Mouse (Mus musculus) hindbrain, embryonic 15.5 days (tissue): ENCODE data around the gene Pou2f3. TPM values are rescaled to one million over a fixed set of nuclear protein-coding genes. Genes with fewer than 3 reads are reported as not detected.

Experiments
- ATAC-seq: fragments of 200-750 bp; cut with Nextera tagmentation; 2 replicates; pipeline ENCODE4 v1.8.0; 2017; ENCODE audit warnings: low read depth, moderate number of reproducible peaks, moderate TSS enrichment; ENCODE audit not compliant: low FRiP score
- H3K27ac ChIP-seq: fragments of 300-500 bp; sonication (generic); replicated peaks from 2 replicates; pipeline ENCODE4 v1.5.1; 2015; ENCODE audit warnings: mild to moderate bottlenecking, inconsistent platforms
- H3K27me3 ChIP-seq: fragments of 300-500 bp; sonication (generic); 2 replicates; pipeline ENCODE4 v1.6.1; 2015; ENCODE audit warnings: control low read depth, inconsistent platforms
- H3K36me3 ChIP-seq: fragments of 300-500 bp; sonication (generic); 2 replicates; pipeline ENCODE4 v1.6.1; 2015; ENCODE audit warnings: control low read depth, inconsistent platforms
- H3K4me1 ChIP-seq: fragments of 300-500 bp; sonication (generic); replicated peaks from 2 replicates; pipeline ENCODE4 v1.6.1; 2015; ENCODE audit warnings: control low read depth, inconsistent platforms
- H3K4me2 ChIP-seq: fragments of 300-500 bp; sonication (generic); 2 replicates; pipeline ENCODE4 v1.6.1; 2015; ENCODE audit warnings: moderate library complexity, mild to moderate bottlenecking, inconsistent platforms
- H3K4me3 ChIP-seq: fragments of 300-500 bp; sonication (generic); 2 replicates; pipeline ENCODE4 v1.5.1; 2015; ENCODE audit warnings: mild to moderate bottlenecking, inconsistent platforms
- H3K9ac ChIP-seq: fragments of 300-500 bp; sonication (generic); 2 replicates; pipeline ENCODE4 v1.6.1; 2015; ENCODE audit warnings: inconsistent platforms
- H3K9me3 ChIP-seq: fragments of 300-500 bp; sonication (generic); 2 replicates; pipeline ENCODE4 v1.6.1; 2016; ENCODE audit warnings: control low read depth, inconsistent platforms
- WGBS: fragments of 180-500 bp; shearing (Covaris S2); methylation state at CpG from one replicate; pipeline ENCODE4 v1.1.7; 2015; 5-methylcytosine and 5-hydroxymethylcytosine counted together
- polyA plus RNA-seq: library from polyadenylated mRNA; unstranded; fragments of >200 nt; fragmentation: Nextera tagmentation; extraction: Ambion mirVana; gene quantifications from 2 replicates; pipeline ENCODE4 v1.2.1, GENCODE M21; 2015

The Pou2f3 gene
- polyA plus RNA-seq, 1 experiment from 2014 or later, result 0.05 TPM

- Histone ChIP-seq H3K9me3 (no peaks in the 10 kb centered on the region), H3K27ac (peak overlapping the region; percentile 90), H3K4me3 (peak overlapping the region; percentile 94), H3K9ac (peak overlapping the region; percentile 89), H3K36me3 (peaks cover 10% of the 10 kb centered on the region), H3K4me2 (peak overlapping the region; percentile 83), H3K4me1 (peaks cover 42% of the 10 kb centered on the region), H3K27me3 (no peaks in the 10 kb centered on the region)
- peak; percentile 44; the same call in 1 of the 2 replicates for ATAC-seq
- WGBS, result 16% methylated on average over 22 of the region's 22 CpGs
These were observed 103.6 kb downstream of the Pou2f3 start for GRCm38 (mm10) chr9:43106426-43107186.

GRCm38 (mm10) chr9:43105664-43106361 is 104.4 kb downstream of the Pou2f3 start:
- Histone ChIP-seq H3K36me3 (peaks cover 6% of the 10 kb centered on the region; the same call in 1 of the 2 replicates), H3K9ac (peak overlapping the region; percentile 89), H3K27ac (peak overlapping the region; percentile 90), H3K4me2 (peak overlapping the region; percentile 83), H3K9me3 (no peaks in the 10 kb centered on the region), H3K27me3 (no peaks in the 10 kb centered on the region), H3K4me3 (peak overlapping the region; percentile 94), H3K4me1 (peaks cover 42% of the 10 kb centered on the region)
- peak; percentile 84 for ATAC-seq
- under 1% methylated on average over 85 of the region's 91 CpGs for WGBS

- no peaks in the 10 kb centered on the region for H3K9me3 ChIP-seq
- peak; percentile 19; the same call in 1 of the 2 replicates for ATAC-seq
- H3K27ac ChIP-seq, result peak overlapping the region; percentile 90
- H3K4me2 ChIP-seq, result peak overlapping the region; percentile 83
- H3K4me3 ChIP-seq, result peak overlapping the region; percentile 94
- peak overlapping the region; percentile 89 for H3K9ac ChIP-seq
- WGBS, result under 1% methylated on average over 40 of the region's 40 CpGs
- peaks cover 43% of the 10 kb centered on the region for H3K4me1 ChIP-seq
- H3K27me3 ChIP-seq, result no peaks in the 10 kb centered on the region
- peaks cover 1% of the 10 kb centered on the region; the same call in 1 of the 2 replicates for H3K36me3 ChIP-seq
These were observed 105.1 kb downstream of the Pou2f3 start for GRCm38 (mm10) chr9:43104873-43105663.

GRCm38 (mm10) chr9:43104526-43104872 is 105.7 kb downstream of the Pou2f3 start:
- peak overlapping the region; percentile 89 for H3K9ac ChIP-seq
- H3K4me3 ChIP-seq, result peak overlapping the region; percentile 94
- WGBS, result 2% methylated on average over 4 of the region's 4 CpGs
- no peaks in the 10 kb centered on the region; the same call in 1 of the 2 replicates for H3K36me3 ChIP-seq
- H3K9me3 ChIP-seq, result no peaks in the 10 kb centered on the region
- ATAC-seq, result no peak
- H3K4me2 ChIP-seq, result peak overlapping the region; percentile 83
- peaks cover 45% of the 10 kb centered on the region for H3K4me1 ChIP-seq
- H3K27me3 ChIP-seq, result no peaks in the 10 kb centered on the region
- H3K27ac ChIP-seq, result no peak overlapping the region

GRCm38 (mm10) chr9:43103675-43104299 is 106.4 kb downstream of the Pou2f3 start:
- WGBS, result 34% methylated on average over 4 of the region's 4 CpGs
- Histone ChIP-seq H3K9me3 (no peaks in the 10 kb centered on the region), H3K36me3 (no peaks in the 10 kb centered on the region), H3K9ac (no peak overlapping the region), H3K4me2 (peak overlapping the region; percentile 83), H3K4me3 (peak overlapping the region; percentile 94), H3K27me3 (no peaks in the 10 kb centered on the region), H3K4me1 (peaks cover 47% of the 10 kb centered on the region), H3K27ac (no peak overlapping the region)
- no peak for ATAC-seq

GRCm38 (mm10) chr9:43102931-43103330 is 107.2 kb downstream of the Pou2f3 start:
- Histone ChIP-seq H3K27me3 (no peaks in the 10 kb centered on the region), H3K4me1 (peaks cover 49% of the 10 kb centered on the region), H3K36me3 (no peaks in the 10 kb centered on the region), H3K27ac (no peak overlapping the region), H3K9ac (0 out of 2 replicates have a peak overlapping the region, but pooled peaks have one; percentile 1), H3K4me3 (no peak overlapping the region), H3K9me3 (no peaks in the 10 kb centered on the region), H3K4me2 (peak overlapping the region; percentile 83)
- no peak for ATAC-seq
- 83% methylated on average over 2 of the region's 2 CpGs for WGBS

GRCm38 (mm10) chr9:43101936-43102595 is 108.1 kb downstream of the Pou2f3 start:
- H3K27ac ChIP-seq, result no peak overlapping the region
- H3K9ac ChIP-seq, result no peak overlapping the region
- no peaks in the 10 kb centered on the region for H3K9me3 ChIP-seq
- no peaks in the 10 kb centered on the region for H3K36me3 ChIP-seq
- H3K4me2 ChIP-seq, result peak overlapping the region; percentile 83
- WGBS, result 71% methylated on average over 8 of the region's 8 CpGs
- no peak overlapping the region for H3K4me3 ChIP-seq
- H3K4me1 ChIP-seq, result peaks cover 49% of the 10 kb centered on the region
- no peak for ATAC-seq
- H3K27me3 ChIP-seq, result no peaks in the 10 kb centered on the region

- no peak overlapping the region for H3K9ac ChIP-seq
- H3K4me3 ChIP-seq, result no peak overlapping the region
- ATAC-seq, result no peak
- H3K4me2 ChIP-seq, result no peak overlapping the region
- H3K27ac ChIP-seq, result no peak overlapping the region
- 45% methylated on average over 4 of the region's 4 CpGs for WGBS
- H3K27me3 ChIP-seq, result no peaks in the 10 kb centered on the region
- no peaks in the 10 kb centered on the region for H3K9me3 ChIP-seq
- H3K36me3 ChIP-seq, result no peaks in the 10 kb centered on the region
- H3K4me1 ChIP-seq, result peaks cover 28% of the 10 kb centered on the region
These were observed 111.2 kb downstream of the Pou2f3 start for GRCm38 (mm10) chr9:43098922-43099321.

GRCm38 (mm10) chr9:43097801-43098557 is 112.2 kb downstream of the Pou2f3 start:
- H3K36me3 ChIP-seq, result no peaks in the 10 kb centered on the region
- no peak overlapping the region for H3K4me3 ChIP-seq
- no peak for ATAC-seq
- H3K9me3 ChIP-seq, result no peaks in the 10 kb centered on the region
- H3K4me2 ChIP-seq, result no peak overlapping the region
- H3K27ac ChIP-seq, result no peak overlapping the region
- H3K4me1 ChIP-seq, result peaks cover 19% of the 10 kb centered on the region
- H3K9ac ChIP-seq, result no peak overlapping the region
- 93% methylated on average over 3 of the region's 3 CpGs for WGBS
- no peaks in the 10 kb centered on the region for H3K27me3 ChIP-seq

- no peak overlapping the region for H3K9ac ChIP-seq
- no peak overlapping the region for H3K4me2 ChIP-seq
- H3K36me3 ChIP-seq, result no peaks in the 10 kb centered on the region
- no peak overlapping the region for H3K4me3 ChIP-seq
- no peaks in the 10 kb centered on the region for H3K27me3 ChIP-seq
- no peak for ATAC-seq
- H3K4me1 ChIP-seq, result peaks cover 7% of the 10 kb centered on the region; the same call in 1 of the 2 replicates
- H3K9me3 ChIP-seq, result no peaks in the 10 kb centered on the region
- H3K27ac ChIP-seq, result no peak overlapping the region
These were observed 113.8 kb downstream of the Pou2f3 start for GRCm38 (mm10) chr9:43096337-43096736.
